Mouse (Mus musculus) brain, embryonic 14.5 days (tissue): Measurements from ENCODE around the gene Cox17.

ENCODE experiments used
- CTCF ChIP-seq: fragments of 200-500 bp; IDR thresholded peaks from 2 replicates; pipeline ENCODE4 v1.5.1; 2012; ENCODE audit warnings: inconsistent platforms, mild to moderate bottlenecking, moderate library complexity, borderline replicate concordance; ENCODE audit not compliant: insufficient read depth, insufficient read length; ENCODE audit errors: extremely low read depth
- POLR2A ChIP-seq: fragments of 200-500 bp; IDR thresholded peaks from 2 replicates; pipeline ENCODE4 v1.6.1; 2012; ENCODE audit warnings: mild to moderate bottlenecking, inconsistent platforms, borderline replicate concordance; ENCODE audit not compliant: poor library complexity, insufficient read depth, insufficient read length, severe bottlenecking; ENCODE audit errors: extremely low read depth

- TF ChIP-seq CTCF (no peak), POLR2A (no peak)
Measured at GRCm38 (mm10) chr16:38352851-38353250, 6.1 kb downstream of the Cox17 start.
